Mouse (Mus musculus) mammary gland, adult 2 months (tissue): ENCODE measurements around the gene Col8a2. TPM values are rescaled to one million over a fixed set of nuclear protein-coding genes. Genes with fewer than 3 reads are reported as not detected.

ENCODE experiments used
- polyA plus RNA-seq: library from polyadenylated mRNA; depleted of rRNA; stranded (reverse); fragments of >200 nt; gene quantifications from 2 replicates; pipeline ENCODE4 v1.2.3, GENCODE M21; 2012; ENCODE audit warnings: low replicate concordance; rRNA removed

Gene Col8a2
- polyA plus RNA-seq, result 0.36 and 0.53 TPM in 2 replicates

GRCm38 (mm10) chr4:126286492-126286891 lies at the start of gene Col8a2:
Gene Col8a2 (plus strand): TSS chr4:126286793.

GRCm38 (mm10) chr4:126256131-126256791 lies 30.3 kb upstream of the Col8a2 start, which contains the start of gene Map7d1:
Gene Map7d1 (minus strand): TSS chr4:126256343.

GRCm38 (mm10) chr4:126262119-126262807 lies 24.3 kb upstream of the Col8a2 start, which contains the start of gene Trappc3:
Gene Trappc3 (plus strand): TSS chr4:126262325.

GRCm38 (mm10) chr4:126321111-126321853 lies 34.7 kb downstream of the Col8a2 start, which contains the start of gene Adprhl2:
Gene Adprhl2 (minus strand): TSS chr4:126321703.

GRCm38 (mm10) chr4:126325281-126325861 lies 38.8 kb downstream of the Col8a2 start, which contains the start of gene Tekt2:
Gene Tekt2 (minus strand): TSS chr4:126325688.

Other genes with a start within 250 kb of the Col8a2 start
- gene Mrps15, start 239.9 kb upstream of the Col8a2 start, polyA plus RNA-seq, result 38.3 and 132 TPM in 2 replicates
- 2.7 and 3.5 TPM in 2 replicates for gene Oscp1, start 228.2 kb upstream of the Col8a2 start, polyA plus RNA-seq
- gene Lsm10, start 190.2 kb upstream of the Col8a2 start, polyA plus RNA-seq, result 47.2 and 68.1 TPM in 2 replicates
- 50.9 and 51.7 TPM in 2 replicates for gene Stk40, start 182.8 kb upstream of the Col8a2 start, polyA plus RNA-seq
- gene Eva1b, start 139.0 kb upstream of the Col8a2 start, polyA plus RNA-seq, result 52.3 and 163 TPM in 2 replicates
- gene Sh3d21, start 123.3 kb upstream of the Col8a2 start, polyA plus RNA-seq, result 2.3 and 2.7 TPM in 2 replicates
- 46.0 and 64.3 TPM in 2 replicates for gene Thrap3, start 84.0 kb upstream of the Col8a2 start, polyA plus RNA-seq
- gene Map7d1, start 30.4 kb upstream of the Col8a2 start, polyA plus RNA-seq, result 80.6 and 109 TPM in 2 replicates
- 33.2 and 49.2 TPM in 2 replicates for gene Trappc3, start 24.5 kb upstream of the Col8a2 start, polyA plus RNA-seq
- gene Adprhl2, start 34.9 kb downstream of the Col8a2 start, polyA plus RNA-seq, result 32.6 and 55.9 TPM in 2 replicates
- gene Tekt2, start 38.9 kb downstream of the Col8a2 start, polyA plus RNA-seq, result 1.5 and 2.1 TPM in 2 replicates
- 11.2 and 25.3 TPM in 2 replicates for gene Ago3, start 142.8 kb downstream of the Col8a2 start, polyA plus RNA-seq
- gene Ago1, start 181.8 kb downstream of the Col8a2 start, polyA plus RNA-seq, result 18.7 and 20.2 TPM in 2 replicates
- gene Ago4, start 246.7 kb downstream of the Col8a2 start, polyA plus RNA-seq, result 1.3 and 2.4 TPM in 2 replicates